Mouse (Mus musculus): ENCODE data around the gene Kdm4b.
A peak's percentile ranks its signal among the peaks of the same experiment; 100 is the strongest.

Kdm4b gene

DNA sequence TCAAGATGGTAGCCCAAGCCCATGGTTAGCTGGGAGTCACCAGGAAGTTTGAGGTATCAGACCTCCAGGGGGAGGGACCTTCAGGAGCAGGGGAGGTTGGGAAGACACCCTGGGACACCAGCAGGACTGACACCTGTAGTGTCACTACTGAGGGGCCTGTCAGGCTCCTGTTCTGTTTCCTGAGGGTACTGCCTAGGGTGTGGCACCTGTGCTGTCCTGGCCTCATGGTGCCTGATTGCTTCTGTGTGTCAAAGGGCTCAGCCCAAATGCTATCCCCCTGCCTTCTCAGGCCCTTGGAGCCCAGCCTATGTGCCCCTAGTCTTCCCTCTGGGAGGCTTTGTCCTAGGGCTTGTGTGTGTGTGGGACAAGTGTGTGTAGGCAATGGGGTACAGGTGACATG lies 22.7 kb downstream of the Kdm4b start:
- DNase-seq, result no peak

- DNase-seq, result peak; percentile 93 to 95
Observed at GRCm38 (mm10) chr17:56350694-56351093, 24.8 kb downstream of the Kdm4b start.

DNA sequence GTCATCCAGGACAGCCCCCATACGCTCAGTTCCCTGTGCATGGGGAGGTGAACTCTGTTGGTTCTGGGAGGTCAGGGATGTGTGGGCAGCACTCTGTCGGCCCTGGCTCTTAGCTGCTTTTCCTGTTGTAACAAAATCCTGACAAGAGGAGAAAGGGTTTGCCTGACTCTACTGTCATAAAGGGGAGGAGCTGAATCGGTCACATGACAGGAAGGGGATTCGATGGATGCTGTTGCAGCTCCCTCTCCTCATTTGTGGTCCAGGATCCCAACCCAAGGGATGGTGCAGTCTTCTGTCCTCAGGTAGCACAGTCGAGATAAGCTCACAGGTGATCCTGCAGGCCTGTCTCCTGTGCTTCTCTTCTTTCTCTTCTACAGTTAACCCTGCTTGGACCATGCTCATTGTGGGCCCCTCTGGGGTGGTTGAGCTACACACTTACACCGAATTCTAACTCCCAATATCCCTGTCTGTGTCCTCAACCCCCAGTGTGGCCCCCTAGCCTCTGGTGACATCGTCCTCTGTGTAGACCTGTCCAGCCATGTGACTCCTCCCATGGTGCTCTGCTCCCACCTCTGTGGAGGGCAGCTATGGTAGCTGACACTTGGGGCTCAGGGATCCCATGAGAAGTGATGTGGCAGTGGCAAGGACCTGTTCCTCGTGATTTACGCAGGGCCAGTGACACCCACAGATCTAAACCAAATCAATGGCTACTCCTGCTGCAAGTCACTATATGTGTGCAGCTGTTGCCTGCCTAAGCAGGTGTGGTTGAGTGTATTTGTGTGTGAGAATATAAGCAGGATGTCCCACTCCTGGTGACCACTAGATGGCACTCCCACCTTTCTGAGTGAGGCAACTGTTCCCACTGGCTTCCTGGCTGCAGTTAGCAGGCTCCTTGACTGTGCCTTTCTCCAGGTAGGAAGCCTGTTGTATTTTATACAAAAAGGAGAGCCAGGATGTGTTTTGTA lies 31.3 kb downstream of the Kdm4b start:
- DNase-seq, result peak; percentile 89 to 92

DNA sequence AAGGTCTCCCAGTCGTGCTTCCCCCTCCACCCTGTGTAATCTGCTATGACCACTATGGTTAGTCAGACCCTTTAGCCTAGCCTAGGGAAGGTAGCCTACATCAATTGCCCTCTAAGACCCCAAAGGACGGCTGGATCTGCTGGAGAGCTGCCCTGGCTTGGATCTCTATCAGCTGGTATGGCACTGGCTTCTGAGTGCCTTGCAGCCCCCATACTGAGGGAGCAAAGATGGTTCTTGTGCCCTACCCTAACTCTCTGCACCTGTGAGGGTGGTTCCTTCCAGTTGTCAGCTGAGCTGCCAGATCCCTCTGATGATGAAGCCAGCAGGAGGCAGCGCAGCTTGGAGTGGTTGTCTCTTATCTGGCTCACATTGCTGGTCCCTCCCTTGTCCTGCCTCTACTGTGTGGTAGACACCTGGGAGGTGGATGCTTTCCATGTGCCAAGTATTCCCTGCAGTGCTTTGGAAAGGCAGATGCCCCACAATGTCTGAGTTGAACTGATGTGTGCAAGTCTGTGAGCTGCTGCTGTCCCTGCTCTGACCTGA lies 33.4 kb downstream of the Kdm4b start:
- DNase-seq, result peak; percentile 48 to 55

- peak in 1 of 2 experiments; percentile 51 for DNase-seq
Observed at GRCm38 (mm10) chr17:56359864-56360263, 34.0 kb downstream of the Kdm4b start.

- DNase-seq, result peak; percentile 74 to 83
Observed at GRCm38 (mm10) chr17:56360451-56360850, 34.6 kb downstream of the Kdm4b start.

GRCm38 (mm10) chr17:56361542-56361941 lies 35.7 kb downstream of the Kdm4b start:
- no peak for DNase-seq

DNA sequence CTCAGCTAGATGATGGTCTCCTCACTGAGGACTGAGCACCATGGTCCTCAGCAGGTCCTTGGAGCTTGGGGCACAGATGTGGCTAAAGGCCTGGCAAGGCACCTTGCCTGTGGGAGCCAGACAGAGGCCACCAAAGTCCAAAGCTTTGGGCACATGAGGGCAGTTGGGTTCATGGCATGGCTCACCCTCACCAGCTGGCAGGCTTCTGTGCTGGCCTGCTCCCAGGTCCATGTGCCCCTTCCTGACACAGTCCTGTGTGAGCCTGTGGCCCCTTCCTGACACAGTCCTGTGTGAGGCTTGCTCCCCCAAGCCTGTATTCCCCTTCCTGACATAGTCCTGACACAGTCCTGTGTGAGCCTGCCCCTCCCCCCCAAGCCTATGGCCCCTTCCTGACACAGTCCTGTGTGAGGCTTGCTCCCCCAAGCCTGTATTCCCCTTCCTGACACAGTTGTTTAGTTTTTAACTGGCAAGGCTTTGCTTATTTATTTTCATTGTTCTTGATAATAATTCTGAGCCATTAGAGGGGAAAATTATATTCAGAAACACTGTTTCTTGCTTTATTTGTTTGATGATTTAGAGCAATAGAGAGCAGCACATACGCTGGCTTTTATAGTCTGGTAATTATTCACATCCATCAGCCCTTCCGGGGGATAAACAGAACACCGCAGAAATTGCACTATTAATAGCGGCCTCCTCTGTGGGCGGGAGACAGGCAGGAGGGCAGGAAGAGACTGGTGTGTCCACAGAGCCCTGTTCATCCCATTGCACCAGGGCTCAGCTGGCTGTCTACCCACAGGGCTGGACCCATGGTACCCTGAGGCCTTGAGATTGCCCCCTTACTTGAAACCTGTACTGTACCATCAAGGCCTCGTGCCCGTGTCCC lies 40.2 kb downstream of the Kdm4b start:
- peak in 1 of 2 experiments; percentile 47 for DNase-seq

GRCm38 (mm10) chr17:56368291-56368790 lies 42.5 kb downstream of the Kdm4b start:
- DNase-seq, result no peak

DNA sequence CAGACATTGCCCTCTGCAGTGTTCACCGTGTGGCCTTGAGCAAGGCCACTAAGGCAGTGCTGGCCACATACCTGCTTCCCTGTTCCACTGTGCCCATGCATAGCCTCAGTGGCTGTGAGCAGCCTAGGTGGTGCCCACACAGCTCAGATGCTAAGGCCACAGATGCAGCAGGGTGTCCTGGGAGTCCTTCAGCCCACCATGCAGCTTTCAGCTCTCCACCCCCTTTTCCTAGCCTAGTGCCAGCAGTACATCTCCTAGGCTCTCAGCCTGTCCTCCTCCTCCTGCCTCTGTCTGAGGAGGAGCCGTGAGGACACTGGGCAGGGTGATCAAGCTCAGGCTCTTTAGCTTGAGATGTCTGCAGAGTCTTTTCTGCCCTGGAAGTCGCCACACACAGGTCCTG lies 44.2 kb downstream of the Kdm4b start:
- DNase-seq, result no peak

DNA sequence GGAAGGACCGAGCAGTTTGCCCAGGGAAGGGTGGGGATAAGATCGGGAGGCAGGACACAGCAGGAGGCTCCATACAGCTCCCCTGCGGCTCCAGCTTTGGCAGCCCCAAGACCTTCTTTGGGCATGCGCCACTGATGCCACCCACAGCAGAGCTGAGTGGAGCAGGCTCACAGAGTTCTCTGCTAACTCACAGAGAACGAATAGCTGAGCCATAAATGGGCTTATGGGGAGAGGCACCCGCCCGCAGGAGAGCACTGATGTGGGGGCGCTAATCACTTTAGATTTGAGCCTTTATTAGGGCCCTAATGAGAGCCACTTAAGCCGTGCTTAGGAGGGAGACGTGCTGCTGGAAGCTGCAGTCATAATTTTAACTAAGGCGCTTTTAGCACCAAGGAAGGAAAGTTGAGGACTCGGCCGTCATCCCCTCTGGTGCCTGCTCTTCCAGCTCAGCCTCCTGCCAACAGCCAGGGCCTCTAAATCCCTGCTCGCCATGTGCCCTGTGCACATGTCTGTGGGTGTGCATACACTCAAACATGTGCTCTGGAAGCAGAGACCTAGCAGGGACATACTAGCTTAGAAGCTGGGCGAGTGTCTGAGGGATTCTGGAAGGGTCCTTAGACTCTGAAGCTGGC lies 45.3 kb downstream of the Kdm4b start:
- DNase-seq, result peak in 1 of 2 experiments; percentile 40

DNA sequence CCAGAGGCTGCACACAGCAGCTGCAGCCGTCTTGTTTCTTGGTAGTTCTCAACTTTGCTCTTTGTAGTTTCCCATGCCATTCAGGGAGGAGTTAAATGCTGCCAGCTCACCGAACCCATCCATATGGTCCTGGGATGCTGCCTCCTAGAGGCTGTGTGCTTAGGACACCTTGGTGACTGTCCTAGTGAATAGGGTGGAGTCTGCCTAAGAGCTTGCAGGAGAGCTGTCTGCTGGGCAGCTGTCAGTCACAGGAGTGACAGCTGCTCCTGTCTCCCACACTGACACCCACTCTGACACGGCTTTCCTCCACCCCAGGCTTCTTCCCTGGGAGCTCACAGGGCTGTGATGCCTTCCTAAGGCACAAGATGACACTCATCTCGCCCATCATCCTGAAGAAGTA lies 46.2 kb downstream of the Kdm4b start:
- no peak for DNase-seq

DNA sequence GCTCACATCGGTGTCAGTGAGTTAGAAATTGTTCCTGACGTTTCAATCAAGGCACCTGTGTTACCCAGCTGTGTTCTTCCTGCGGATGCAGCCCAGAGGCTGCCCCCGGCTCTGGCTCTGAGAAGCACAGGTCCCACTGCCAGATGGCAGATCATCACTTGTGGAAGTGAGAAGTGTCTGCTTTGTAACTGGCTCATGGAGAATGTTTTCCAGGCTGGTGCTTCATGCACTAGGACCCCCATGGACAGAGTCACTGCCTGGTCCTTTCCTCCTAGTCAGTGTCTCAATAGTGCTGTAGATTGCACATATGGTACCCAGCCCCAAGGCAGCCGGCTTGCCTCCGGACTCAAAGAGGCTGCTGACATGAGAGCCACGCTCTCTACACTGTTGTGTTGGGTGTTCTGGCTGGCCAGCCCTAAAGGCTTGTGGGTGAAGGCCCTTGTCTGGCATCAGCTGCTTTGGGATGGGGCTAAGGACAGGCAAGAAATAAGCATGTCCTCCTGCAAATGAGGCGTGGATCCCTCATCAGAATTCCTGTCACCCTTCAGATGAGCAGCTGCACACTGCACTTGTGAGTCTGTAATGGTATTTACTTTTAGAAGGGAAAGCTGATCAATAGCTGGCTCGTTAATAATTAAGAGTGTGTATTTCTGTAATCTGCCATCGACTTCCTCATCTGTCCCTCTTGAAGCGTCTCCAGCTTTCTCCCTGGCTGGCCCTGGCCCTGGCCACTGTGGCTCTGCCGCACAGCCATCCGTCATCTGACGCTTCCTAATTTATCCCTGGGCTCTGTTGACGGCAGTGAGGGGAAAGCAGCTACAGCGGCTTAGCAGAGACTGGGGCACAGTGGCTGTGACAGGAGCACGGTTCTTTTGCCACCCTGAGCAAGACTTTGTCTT lies 47.5 kb downstream of the Kdm4b start:
- DNase-seq, result peak; percentile 61 to 64

DNA sequence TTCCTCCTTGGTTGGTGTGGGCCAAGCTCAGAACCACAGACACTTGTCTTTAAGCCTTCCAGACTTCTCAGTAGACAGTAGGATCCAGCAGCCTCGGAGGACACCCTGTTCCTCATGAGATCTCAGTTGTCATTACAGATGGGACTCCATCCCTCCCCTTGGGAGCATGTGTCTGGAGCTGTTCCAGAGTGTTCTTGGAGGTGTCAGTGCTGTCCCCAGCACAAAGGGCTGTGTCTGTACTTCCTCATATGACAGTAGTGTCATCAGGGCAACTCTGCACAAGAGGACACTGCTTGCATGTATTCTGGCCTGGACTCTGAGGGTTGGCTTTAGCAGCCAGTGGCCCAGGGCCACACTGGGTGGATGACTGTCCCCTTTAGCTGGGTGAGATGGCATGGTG lies 49.0 kb downstream of the Kdm4b start:
- DNase-seq, result peak in 1 of 2 experiments; percentile 59

- DNase-seq, result peak; percentile 69 to 72
Observed at GRCm38 (mm10) chr17:56379281-56379834, 53.5 kb downstream of the Kdm4b start.

DNA sequence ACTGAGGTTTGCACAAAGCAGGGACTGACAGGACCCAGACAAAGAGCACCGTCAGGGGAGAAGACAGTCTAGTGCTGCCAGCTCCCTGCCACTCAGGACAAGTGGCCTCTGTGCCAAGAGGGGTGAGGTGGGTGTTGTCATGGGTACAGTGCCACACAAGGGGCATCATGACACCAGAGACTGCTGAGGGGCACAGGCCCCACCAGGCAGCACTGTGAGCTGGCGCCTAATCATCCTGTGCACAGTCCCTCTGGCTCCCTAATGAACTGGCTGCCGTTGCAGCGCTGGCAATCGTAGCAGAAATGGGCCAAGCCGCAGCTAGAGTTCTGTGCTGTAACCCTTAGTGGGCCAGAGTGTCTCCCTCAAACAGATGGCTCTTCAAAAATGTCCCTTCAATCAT lies 54.4 kb downstream of the Kdm4b start:
- peak; percentile 85 to 87 for DNase-seq

GRCm38 (mm10) chr17:56381183-56381582 lies 55.3 kb downstream of the Kdm4b start:
- no peak for DNase-seq

DNA sequence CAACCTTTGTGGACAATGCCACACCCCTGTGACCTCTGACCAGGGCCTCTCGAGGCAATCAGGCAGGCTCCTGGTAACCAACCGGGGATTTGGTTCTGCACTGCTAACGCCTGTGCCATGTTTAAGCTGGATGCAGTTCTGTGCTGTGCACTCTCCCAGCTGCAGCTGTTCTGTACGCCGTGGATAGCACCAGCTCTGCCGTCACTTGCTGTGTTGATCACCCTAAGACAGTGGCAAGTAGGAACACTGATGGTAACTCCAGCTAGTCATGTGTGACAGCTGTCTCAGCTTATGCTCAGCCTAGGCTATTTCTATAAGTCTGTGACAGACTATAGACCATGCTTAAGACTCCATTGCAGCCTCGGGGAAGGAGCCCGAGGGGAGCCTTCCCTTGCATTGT lies 57.1 kb downstream of the Kdm4b start:
- DNase-seq, result no peak

GRCm38 (mm10) chr17:56384903-56385302 lies 59.0 kb downstream of the Kdm4b start:
- DNase-seq, result peak; percentile 77 to 85

- DNase-seq, result peak; percentile 78 to 79
Observed at GRCm38 (mm10) chr17:56387612-56388011, 61.8 kb downstream of the Kdm4b start.

- no peak for DNase-seq
Observed at GRCm38 (mm10) chr17:56393238-56393637, 67.4 kb downstream of the Kdm4b start.
